Mouse (Mus musculus) CH12.LX (cell line): ENCODE data around the gene Col20a1. TPM values are rescaled to one million over a fixed set of nuclear protein-coding genes. Genes with fewer than 3 reads are reported as not detected.
A peak's percentile ranks its signal among the peaks of the same experiment; 100 is the strongest.

Source experiments
- DNase-seq: peaks from one replicate; pipeline ENCODE4 v3.0.0-alpha.2; 2013; ENCODE audit errors: extremely low read depth
- H3K27ac ChIP-seq: 2 replicates; pipeline ENCODE4 v1.5.1; 2012; ENCODE audit warnings: low read depth, mild to moderate bottlenecking, control low read depth, moderate library complexity; ENCODE audit not compliant: insufficient read depth
- H3K27me3 ChIP-seq: replicated peaks from 2 replicates; pipeline ENCODE3; 2012; ENCODE audit warnings: inconsistent platforms
- H3K36me3 ChIP-seq, 2 experiments: replicated peaks in 1 of 2; 2 replicates each; pipeline versions ENCODE3 to v1.6.1; 2012; ENCODE audit warnings: inconsistent platforms in 1 of 2, low read length in 1 of 2, mild to moderate bottlenecking in 1 of 2, mixed read lengths in 1 of 2, moderate library complexity in 1 of 2; ENCODE audit not compliant: control insufficient read depth in 1 of 2, insufficient read depth in 1 of 2
- H3K4me1 ChIP-seq, 2 experiments: 2 replicates each; pipeline ENCODE4 v1.6.1; 2012; ENCODE audit warnings: inconsistent platforms in 1 of 2, moderate library complexity in 1 of 2; ENCODE audit not compliant: insufficient read depth in 2 of 2, control insufficient read depth in 1 of 2
- H3K4me2 ChIP-seq: 2 replicates; pipeline ENCODE4 v1.6.1; 2012; ENCODE audit warnings: low read depth, mild to moderate bottlenecking, control low read depth; ENCODE audit not compliant: poor library complexity, insufficient read depth, severe bottlenecking
- H3K4me3 ChIP-seq, 3 experiments: fragments of 150-350 bp in 1 of 3; sonication (generic) in 1 of 3; replicated peaks in 1 of 3; 2 replicates each; pipeline versions ENCODE3 to v1.5.1; 2011 to 2012; ENCODE audit warnings: low read depth in 2 of 3, low read length in 2 of 3, mild to moderate bottlenecking in 2 of 3, moderate library complexity in 2 of 3, control low read depth in 1 of 3, improper control_type of control experiment in 1 of 3, inconsistent platforms in 1 of 3, mixed read lengths in 1 of 3; ENCODE audit not compliant: poor library complexity in 1 of 3
- H3K79me2 ChIP-seq: replicated peaks from 2 replicates; pipeline ENCODE4 v1.6.1; 2012; ENCODE audit warnings: mild to moderate bottlenecking, moderate library complexity; ENCODE audit not compliant: control insufficient read depth, poor library complexity, insufficient read depth, severe bottlenecking; ENCODE audit errors: extremely low read depth
- H3K9ac ChIP-seq: 2 replicates; pipeline ENCODE4 v1.6.1; 2012; ENCODE audit warnings: low read depth, mild to moderate bottlenecking, control low read depth, moderate library complexity; ENCODE audit not compliant: insufficient read depth
- H3K9me3 ChIP-seq: replicated peaks from 2 replicates; pipeline ENCODE3; 2012; ENCODE audit warnings: low read length, inconsistent platforms, mixed read lengths
- CHD2 ChIP-seq: IDR thresholded peaks from 2 replicates; pipeline ENCODE4 v1.6.1; 2011; ENCODE audit warnings: low read length, improper control_type of control experiment
- CTCF ChIP-seq, 2 experiments: IDR thresholded peaks in 1 of 2; conservative IDR thresholded peaks in 1 of 2; 2 replicates each; pipeline ENCODE4 v1.5.1; 2011 to 2012; ENCODE audit warnings: low read depth in 2 of 2, low read length in 2 of 2, improper control_type of control experiment in 1 of 2, inconsistent platforms in 1 of 2, mild to moderate bottlenecking in 1 of 2, moderate library complexity in 1 of 2
- E2F4 ChIP-seq: IDR thresholded peaks from 2 replicates; pipeline ENCODE4 v1.6.1; 2011; ENCODE audit warnings: low read depth, low read length, improper control_type of control experiment; ENCODE audit not compliant: insufficient replicate concordance
- ELF1 ChIP-seq: IDR thresholded peaks from 2 replicates; pipeline ENCODE4 v1.6.1; 2014; ENCODE audit warnings: low read depth, mild to moderate bottlenecking, inconsistent platforms, low read length, improper control_type of control experiment
- JUN ChIP-seq: IDR thresholded peaks from 2 replicates; pipeline ENCODE4 v1.6.1; 2011; ENCODE audit warnings: low read depth, mild to moderate bottlenecking, low read length, improper control_type of control experiment, moderate library complexity; ENCODE audit not compliant: insufficient read depth
- KAT2A ChIP-seq: IDR thresholded peaks from 2 replicates; pipeline ENCODE4 v1.6.1; 2012; ENCODE audit warnings: low read length, improper control_type of control experiment, inconsistent platforms; ENCODE audit not compliant: insufficient replicate concordance
- MAFK ChIP-seq: IDR thresholded peaks from 2 replicates; pipeline ENCODE4 v1.6.1; 2011; ENCODE audit warnings: low read length, improper control_type of control experiment; ENCODE audit not compliant: insufficient replicate concordance
- MAZ ChIP-seq: IDR thresholded peaks from 2 replicates; pipeline ENCODE4 v1.6.1; 2012; ENCODE audit warnings: low read depth, mild to moderate bottlenecking, inconsistent platforms, low read length, improper control_type of control experiment, moderate library complexity
- MEF2A ChIP-seq: IDR thresholded peaks from 2 replicates; pipeline ENCODE4 v1.6.1; 2014; ENCODE audit warnings: low read depth, mild to moderate bottlenecking, inconsistent platforms, low read length, improper control_type of control experiment, borderline replicate concordance
- MYC ChIP-seq: IDR thresholded peaks from 2 replicates; pipeline ENCODE4 v1.6.1; 2011; ENCODE audit warnings: low read depth, mild to moderate bottlenecking, improper control_type of control experiment, low read length
- NELFE ChIP-seq: IDR thresholded peaks from 2 replicates; pipeline ENCODE4 v1.6.1; 2011; ENCODE audit warnings: low read depth, low read length, improper control_type of control experiment
- POLR2A ChIP-seq: IDR thresholded peaks from 2 replicates; pipeline ENCODE4 v1.6.1; 2011; ENCODE audit warnings: low read depth, mild to moderate bottlenecking, improper control_type of control experiment, low read length
- RAD21 ChIP-seq: IDR thresholded peaks from 2 replicates; pipeline ENCODE4 v1.6.1; 2011; ENCODE audit warnings: low read depth, mild to moderate bottlenecking, low read length, improper control_type of control experiment, moderate library complexity
- SMC3 ChIP-seq: IDR thresholded peaks from 2 replicates; pipeline ENCODE4 v1.6.1; 2011; ENCODE audit warnings: low read depth, low read length, improper control_type of control experiment
- USF1 ChIP-seq: IDR thresholded peaks from 2 replicates; pipeline ENCODE4 v1.6.1; 2014; ENCODE audit warnings: low read depth, mild to moderate bottlenecking, inconsistent platforms, low read length, improper control_type of control experiment
- ZC3H11A ChIP-seq: IDR thresholded peaks from 2 replicates; pipeline ENCODE4 v1.6.1; 2012; ENCODE audit warnings: low read depth, mild to moderate bottlenecking, inconsistent platforms, low read length, improper control_type of control experiment
- dilution Hi-C: fragments of 300-500 bp; cut with MboI; formaldehyde crosslinking; loops from 2 replicates; pipeline ENCODE4 v1.14.3; 2020; ENCODE audit warnings: low sequenced_read_pairs; ENCODE audit not compliant: extremely low pct_unique_long_range_greater_than_20kb, extremely low pct_ligation_motif_present
- in situ Hi-C: fragments of 300-500 bp; cut with MboI; formaldehyde crosslinking; loops from 3 replicates; pipeline ENCODE4 v1.14.3; 2019; ENCODE audit warnings: low sequenced_read_pairs, low pct_ligation_motif_present, low pct_unique_long_range_greater_than_20kb, mixed read lengths
- polyA plus RNA-seq: library from polyadenylated mRNA; unstranded; fragments of >175 nt; gene quantifications from 2 replicates; pipeline ENCODE4 v1.2.1, GENCODE M21; 2012; ENCODE audit warnings: low read depth; ENCODE audit not compliant: insufficient read length
- total RNA-seq, 2 experiments: library from RNA; depleted of rRNA; stranded (reverse); fragments of 300-350 nt in 1 of 2; fragments of >200 nt in 1 of 2; gene quantifications; 2 replicates each; pipeline ENCODE4 v1.2.3; 2012 to 2014

Gene Col20a1
- total and polyA plus RNA-seq, 3 experiments = 0.52 to 2.2 (median 0.68) TPM

- H3K9me3 ChIP-seq = no peaks in the 10 kb centered on the region
- H3K4me1 ChIP-seq = peaks cover 11 to 22% of the 10 kb centered on the region in 2 experiments
- peaks cover 98% of the 10 kb centered on the region for H3K27me3 ChIP-seq
- no peak overlapping the region for H3K4me3 ChIP-seq
- no peak overlapping the region for H3K4me2 ChIP-seq
- no peak overlapping the region for H3K9ac ChIP-seq
- no peaks in the 10 kb centered on the region for H3K79me2 ChIP-seq
- H3K36me3 ChIP-seq = no peaks in the 10 kb centered on the region
- no peak for TF ChIP-seq MAFK
- TF ChIP-seq SMC3 = peak; percentile 30
- peak in 1 of 2 experiments; percentile 56; a peak in 2 of 4 replicates for TF ChIP-seq CTCF (conservative IDR thresholded peaks at IDR 0.05 in 1 of 2, IDR thresholded peaks at IDR 0.05 in 1 of 2; ENCODE audit: low read depth in 2 of 2, low read length in 2 of 2)
- no peak for TF ChIP-seq MYC
- no peak for TF ChIP-seq POLR2A
- TF ChIP-seq NELFE = no peak
- TF ChIP-seq RAD21 = peak; percentile 43
- no peak for TF ChIP-seq MEF2A
- TF ChIP-seq ELF1 = no peak
- no peak for TF ChIP-seq MAZ
- no peak for TF ChIP-seq CHD2
- dilution Hi-C loops = no loop called here
- H3K27ac ChIP-seq = no peak overlapping the region
- DNase-seq = no peak
- in situ Hi-C loops = no loop called here
These were observed 46.1 kb downstream of the Col20a1 start for GRCm38 (mm10) chr2:181032407-181032806.

- in situ Hi-C loops = no loop called here
- Histone ChIP-seq H3K4me2 (no peak overlapping the region), H3K4me1 (peaks cover 11 to 22% of the 10 kb centered on the region in 2 experiments), H3K27me3 (peaks cover 99% of the 10 kb centered on the region), H3K4me3 (no peak overlapping the region), H3K79me2 (no peaks in the 10 kb centered on the region), H3K9ac (no peak overlapping the region), H3K9me3 (no peaks in the 10 kb centered on the region), H3K27ac (no peak overlapping the region), H3K36me3 (no peaks in the 10 kb centered on the region)
- DNase-seq = no peak
- dilution Hi-C loops = no loop called here
- TF ChIP-seq SMC3 = no peak
- TF ChIP-seq ELF1 = no peak
- TF ChIP-seq KAT2A = no peak
- no peak for TF ChIP-seq E2F4
- TF ChIP-seq JUN = no peak
- TF ChIP-seq USF1 = no peak
- no peak for TF ChIP-seq RAD21
- no peak for TF ChIP-seq ZC3H11A
These were observed 47.0 kb downstream of the Col20a1 start for GRCm38 (mm10) chr2:181033310-181033709.
